Mouse (Mus musculus) lung, postnatal 4 days (tissue): ENCODE results near the gene Zcchc2.
A peak's percentile ranks its signal among the peaks of the same experiment; 100 is the strongest.

Experiments
- DNase-seq, 2 experiments: peaks; one replicate each; pipeline ENCODE4 v3.0.0; 2021

The Zcchc2 gene

DNA sequence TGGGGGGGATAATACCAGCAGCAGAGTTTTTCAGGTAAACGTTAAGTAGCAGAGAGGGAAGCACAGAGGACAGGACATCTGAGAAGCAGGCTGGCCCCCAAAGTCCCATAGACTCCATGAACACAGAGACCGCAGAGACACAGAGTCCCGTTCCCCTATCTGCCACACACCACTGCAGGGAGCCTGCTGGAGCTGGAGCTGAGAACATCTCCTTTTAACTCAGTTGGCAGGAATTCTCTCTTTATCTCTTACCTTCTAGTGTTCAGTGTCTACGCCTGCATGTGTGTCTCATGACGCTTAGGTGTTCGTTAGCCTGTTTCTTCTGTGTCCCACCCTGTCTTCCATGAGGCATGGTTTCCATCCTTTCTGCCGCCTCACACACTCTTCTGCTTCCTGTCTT lies 83.0 kb downstream of the Zcchc2 start:
- no peak for DNase-seq

DNA sequence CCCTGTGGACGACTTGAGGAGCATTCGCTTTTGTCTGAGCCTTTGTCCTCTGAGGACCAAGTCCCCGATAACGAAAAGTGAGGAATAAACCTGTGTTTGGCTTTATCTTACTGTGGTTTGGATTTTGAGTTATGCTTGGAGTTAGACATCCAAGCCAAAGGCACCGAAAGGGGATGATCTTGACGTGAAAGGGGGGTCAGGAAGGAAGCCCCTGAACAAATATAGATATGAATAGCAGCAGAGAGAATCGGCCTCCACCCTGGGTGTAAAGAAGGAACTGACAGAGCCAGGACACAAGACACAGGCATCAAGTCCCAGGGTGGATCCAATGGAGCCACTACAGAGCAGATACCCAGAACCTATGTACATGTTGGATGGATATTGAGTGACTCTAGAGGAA lies 83.9 kb downstream of the Zcchc2 start:
- DNase-seq = no peak

GRCm38 (mm10) chr1:106074656-106075055 lies 84.5 kb downstream of the Zcchc2 start:
- no peak for DNase-seq

GRCm38 (mm10) chr1:106076641-106077040 lies 86.4 kb downstream of the Zcchc2 start:
- DNase-seq = no peak

DNA sequence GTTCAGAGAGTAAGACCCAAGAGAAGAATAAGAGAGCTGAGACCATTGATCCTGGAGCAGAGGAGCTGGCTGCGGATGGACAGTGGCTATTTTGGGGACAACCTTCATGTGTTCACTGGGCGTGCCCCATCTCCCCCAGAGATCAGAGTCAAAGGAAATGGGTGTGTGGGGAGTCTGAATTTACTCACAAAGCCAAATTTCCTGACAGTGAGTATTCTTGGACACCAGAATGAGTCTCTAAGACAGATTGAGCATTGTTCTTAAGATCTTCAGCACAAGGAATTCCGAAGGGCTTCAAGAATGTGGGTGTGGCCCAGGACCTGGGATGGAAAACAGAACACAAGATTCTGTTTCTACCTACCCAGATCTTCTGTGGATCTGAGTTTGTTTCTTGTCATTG lies 87.0 kb downstream of the Zcchc2 start:
- peak; percentile 29 to 63 for DNase-seq
